Mouse (Mus musculus) right cerebral cortex, postnatal 14 days (tissue): ENCODE measurements around the gene Rrm2.

Source experiments
- DNase-seq: peaks from one replicate; pipeline ENCODE4 v3.0.0; 2022

Rrm2 gene

GRCm38 (mm10) chr12:24753680-24754079 lies 45.6 kb downstream of the Rrm2 start:
- no peak for DNase-seq

DNA sequence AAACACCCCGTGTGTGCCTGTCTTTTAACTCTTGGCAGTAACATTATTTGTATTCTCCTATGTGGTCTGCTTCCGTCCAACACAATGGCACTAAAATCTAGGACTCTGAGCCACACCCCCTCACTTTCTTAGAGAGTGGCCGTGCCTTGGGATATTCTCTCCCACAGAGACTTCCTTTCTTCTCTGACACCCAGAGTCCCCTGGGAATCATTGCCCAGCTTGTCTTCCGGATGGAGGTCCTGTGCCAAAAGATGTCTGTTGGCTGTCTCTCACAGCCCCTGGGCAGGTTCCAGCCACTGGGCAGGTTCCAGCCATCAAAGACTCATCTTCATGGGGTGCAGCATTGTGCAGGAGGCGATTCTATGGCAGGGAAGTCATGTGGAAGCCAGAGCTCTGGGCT lies 46.7 kb downstream of the Rrm2 start:
- DNase-seq = no peak

GRCm38 (mm10) chr12:24755471-24755870 lies 47.4 kb downstream of the Rrm2 start:
- no peak for DNase-seq

- DNase-seq = no peak
Observed at GRCm38 (mm10) chr12:24757387-24757786, 49.3 kb downstream of the Rrm2 start.

GRCm38 (mm10) chr12:24758374-24758773 lies 50.3 kb downstream of the Rrm2 start:
- DNase-seq = peak; percentile 79

DNA sequence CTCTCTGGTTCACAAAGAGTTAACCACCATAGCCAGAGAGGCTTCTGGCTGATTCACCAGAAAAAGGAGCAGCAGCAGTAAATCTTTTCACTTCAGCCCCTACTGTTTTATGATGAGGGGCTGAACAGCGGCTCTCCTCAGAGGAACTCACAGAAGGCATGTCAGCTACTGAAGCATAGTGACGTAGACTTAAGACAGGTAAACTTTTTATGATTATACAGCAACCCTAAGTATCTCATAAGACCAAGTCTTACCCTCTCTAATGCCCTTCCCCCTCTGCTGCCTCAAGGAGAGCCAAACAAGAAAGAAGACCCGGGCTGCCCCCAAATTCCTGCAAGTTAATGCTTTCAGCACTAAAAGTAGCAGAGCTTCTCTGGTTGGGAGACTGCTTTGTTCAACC lies 54.2 kb downstream of the Rrm2 start:
- no peak for DNase-seq
